In genomic region chr9:113735920-113736319, GRCm38 (mm10) we compare ENCODE assay signal across 21 mouse cellular contexts.
"Had no signal": no experiment of that assay in that cellular context is flagged by ENCODE, and none has a peak within 500 bp of the region (broad histone marks: within the 10 kb centered on the region; RNA-seq: fewer than 3 reads in every experiment).

No protein-coding gene starts in this region.

- H3K4me3 ChIP-seq: lung, embryonic 15.5 days; midbrain, embryonic 10.5 days; midbrain, embryonic 12.5 days; myocyte; neural tube, embryonic 13.5 days; neural tube, embryonic 15.5 days had no signal

- H3K36me3 ChIP-seq: lung, embryonic 15.5 days; midbrain, embryonic 10.5 days; midbrain, embryonic 12.5 days; neural tube, embryonic 13.5 days; neural tube, embryonic 15.5 days had no signal

- DNase-seq: liver, postnatal 0 days; lung, adult 2 months; lung, postnatal 14 days; lung, postnatal 4 days; midbrain, embryonic 14.5 days; retina, postnatal 1 day; right cerebral cortex, adult 18-20 months; right cerebral cortex, postnatal 25 days; right cerebral cortex, postnatal 4 days; spleen, adult 18-20 months; thymus, adult 18-20 months; thymus, postnatal 14 days; thymus, postnatal 36 days had no signal

- H3K27ac ChIP-seq: lung, embryonic 15.5 days; midbrain, embryonic 10.5 days; midbrain, embryonic 12.5 days; neural tube, embryonic 13.5 days; neural tube, embryonic 15.5 days had no signal

- H3K9me3 ChIP-seq: lung, embryonic 15.5 days; midbrain, embryonic 10.5 days; midbrain, embryonic 12.5 days; neural tube, embryonic 13.5 days; neural tube, embryonic 15.5 days had no signal

- H3K9ac ChIP-seq: liver, postnatal 0 days; lung, embryonic 15.5 days; midbrain, embryonic 12.5 days; neural tube, embryonic 13.5 days; neural tube, embryonic 15.5 days had no signal

- H3K27me3 ChIP-seq: midbrain, embryonic 12.5 days; neural tube, embryonic 13.5 days; neural tube, embryonic 15.5 days had no signal

- ATAC-seq: liver, postnatal 0 days; lung, postnatal 0 days; midbrain, embryonic 16.5 days had no signal

- H3K4me2 ChIP-seq: lung, embryonic 15.5 days; midbrain, embryonic 12.5 days; neural tube, embryonic 13.5 days; neural tube, embryonic 15.5 days had no signal
